Mouse (Mus musculus): ENCODE results near the gene Upp2. TPM values are rescaled to one million over a fixed set of nuclear protein-coding genes. Genes with fewer than 3 reads are reported as not detected.
A peak's percentile ranks its signal among the peaks of the same experiment; 100 is the strongest.

Upp2 gene
- polyA plus RNA-seq, 1 experiment from 2014 or later: 11.7 TPM

- no peak overlapping the region for H3K4me3 ChIP-seq (replicated peaks; ENCODE audit: low read length)
- 90% methylated on average over 6 of the region's 6 CpGs for WGBS
- no peaks in the 10 kb centered on the region for H3K9me3 ChIP-seq (ENCODE audit: control insufficient read depth, low read length)
- H3K27ac ChIP-seq (ENCODE audit: low read length): no peak overlapping the region
- ATAC-seq: no peak
- H3K4me2 ChIP-seq (ENCODE audit: low read length): no peak overlapping the region
- no peaks in the 10 kb centered on the region for H3K27me3 ChIP-seq (replicated peaks; ENCODE audit: control insufficient read depth, insufficient read depth, low read length)
- H3K36me3 ChIP-seq (ENCODE audit: control insufficient read depth, insufficient read depth): no peaks in the 10 kb centered on the region
- no peak overlapping the region for H3K9ac ChIP-seq (replicated peaks; ENCODE audit: low read depth, low read length)
- H3K4me1 ChIP-seq (replicated peaks; ENCODE audit: control insufficient read depth, insufficient read depth, low read length): no peaks in the 10 kb centered on the region
These were observed 136.1 kb downstream of the Upp2 start for GRCm38 (mm10) chr2:58703226-58703625.

- ATAC-seq: no peak
- no peaks in the 10 kb centered on the region for H3K36me3 ChIP-seq (ENCODE audit: control insufficient read depth, insufficient read depth)
- no peaks in the 10 kb centered on the region for H3K9me3 ChIP-seq (ENCODE audit: control insufficient read depth, low read length)
- H3K4me3 ChIP-seq (replicated peaks; ENCODE audit: low read length): no peak overlapping the region
- no peak overlapping the region for H3K27ac ChIP-seq (ENCODE audit: low read length)
- 86% methylated on average over 6 of the region's 6 CpGs for WGBS
- no peak overlapping the region for H3K4me2 ChIP-seq (ENCODE audit: low read length)
- H3K4me1 ChIP-seq (replicated peaks; ENCODE audit: control insufficient read depth, insufficient read depth, low read length): no peaks in the 10 kb centered on the region
- H3K9ac ChIP-seq (replicated peaks; ENCODE audit: low read depth, low read length): no peak overlapping the region
- H3K27me3 ChIP-seq (replicated peaks; ENCODE audit: control insufficient read depth, insufficient read depth, low read length): no peaks in the 10 kb centered on the region
These were observed 136.5 kb downstream of the Upp2 start for GRCm38 (mm10) chr2:58703646-58704045.

DNA sequence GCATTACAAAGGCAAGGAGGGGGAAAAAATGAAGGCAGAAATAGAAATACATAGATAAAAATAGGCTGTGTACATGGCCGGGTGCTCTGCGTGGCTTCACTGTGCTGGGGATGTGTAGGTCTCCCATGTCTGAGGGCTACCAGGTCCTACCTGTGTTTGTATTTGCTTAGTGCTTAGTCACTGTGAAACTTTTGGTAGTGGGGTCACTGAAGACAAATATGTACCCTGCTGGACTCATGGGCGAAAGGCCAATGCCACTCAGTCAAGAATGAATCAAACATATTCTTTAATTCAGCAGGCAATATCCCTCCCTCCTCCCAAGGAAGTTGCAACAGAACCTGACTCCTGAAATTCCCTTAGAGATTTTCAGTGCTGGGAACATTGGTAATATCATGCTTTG is 137.5 kb downstream of the Upp2 start:
- 92% methylated on average over 3 of the region's 3 CpGs for WGBS
- Histone ChIP-seq H3K4me1 (replicated peaks; ENCODE audit: control insufficient read depth, insufficient read depth, low read length) (no peaks in the 10 kb centered on the region), H3K36me3 (ENCODE audit: control insufficient read depth, insufficient read depth) (no peaks in the 10 kb centered on the region), H3K4me2 (ENCODE audit: low read length) (no peak overlapping the region), H3K9ac (replicated peaks; ENCODE audit: low read depth, low read length) (no peak overlapping the region), H3K27me3 (replicated peaks; ENCODE audit: control insufficient read depth, insufficient read depth, low read length) (no peaks in the 10 kb centered on the region), H3K4me3 (replicated peaks; ENCODE audit: low read length) (no peak overlapping the region), H3K9me3 (ENCODE audit: control insufficient read depth, low read length) (no peaks in the 10 kb centered on the region), H3K27ac (ENCODE audit: low read length) (no peak overlapping the region)
- no peak for ATAC-seq

- H3K27me3 ChIP-seq (replicated peaks; ENCODE audit: control insufficient read depth, insufficient read depth, low read length): no peaks in the 10 kb centered on the region
- no peak overlapping the region for H3K27ac ChIP-seq (ENCODE audit: low read length)
- ATAC-seq: no peak
- H3K9ac ChIP-seq (replicated peaks; ENCODE audit: low read depth, low read length): no peak overlapping the region
- H3K36me3 ChIP-seq (ENCODE audit: control insufficient read depth, insufficient read depth): no peaks in the 10 kb centered on the region
- H3K4me1 ChIP-seq (replicated peaks; ENCODE audit: control insufficient read depth, insufficient read depth, low read length): 0 out of 2 replicates have a peak, but pooled peaks cover 2% of the 10 kb centered on the region
- WGBS: 89% methylated on average over 3 of the region's 3 CpGs
- no peak overlapping the region for H3K4me2 ChIP-seq (ENCODE audit: low read length)
- H3K4me3 ChIP-seq (replicated peaks; ENCODE audit: low read length): no peak overlapping the region
- H3K9me3 ChIP-seq (ENCODE audit: control insufficient read depth, low read length): no peaks in the 10 kb centered on the region
These were observed 140.6 kb downstream of the Upp2 start for GRCm38 (mm10) chr2:58707676-58708075.

- no peak overlapping the region for H3K4me3 ChIP-seq (replicated peaks; ENCODE audit: low read length)
- H3K4me2 ChIP-seq (ENCODE audit: low read length): no peak overlapping the region
- no peaks in the 10 kb centered on the region for H3K9me3 ChIP-seq (ENCODE audit: control insufficient read depth, low read length)
- H3K27me3 ChIP-seq (replicated peaks; ENCODE audit: control insufficient read depth, insufficient read depth, low read length): no peaks in the 10 kb centered on the region
- no peak overlapping the region for H3K27ac ChIP-seq (ENCODE audit: low read length)
- no peak overlapping the region for H3K9ac ChIP-seq (replicated peaks; ENCODE audit: low read depth, low read length)
- 0 out of 2 replicates have a peak, but pooled peaks cover 2% of the 10 kb centered on the region for H3K4me1 ChIP-seq (replicated peaks; ENCODE audit: control insufficient read depth, insufficient read depth, low read length)
- no peaks in the 10 kb centered on the region for H3K36me3 ChIP-seq (ENCODE audit: control insufficient read depth, insufficient read depth)
- no peak for ATAC-seq
- 81% methylated on average over 5 of the region's 5 CpGs for WGBS
These were observed 143.1 kb downstream of the Upp2 start for GRCm38 (mm10) chr2:58710234-58710633.

GRCm38 (mm10) chr2:58711049-58711448 is 144.0 kb downstream of the Upp2 start:
- no peak overlapping the region for H3K4me3 ChIP-seq (replicated peaks; ENCODE audit: low read length)
- H3K9ac ChIP-seq (replicated peaks; ENCODE audit: low read depth, low read length): no peak overlapping the region
- no peak overlapping the region for H3K4me2 ChIP-seq (ENCODE audit: low read length)
- H3K27me3 ChIP-seq (replicated peaks; ENCODE audit: control insufficient read depth, insufficient read depth, low read length): no peaks in the 10 kb centered on the region
- 96% methylated on average over 4 of the region's 4 CpGs for WGBS
- ATAC-seq: no peak
- 0 out of 2 replicates have a peak, but pooled peaks cover 2% of the 10 kb centered on the region for H3K4me1 ChIP-seq (replicated peaks; ENCODE audit: control insufficient read depth, insufficient read depth, low read length)
- no peaks in the 10 kb centered on the region for H3K9me3 ChIP-seq (ENCODE audit: control insufficient read depth, low read length)
- H3K27ac ChIP-seq (ENCODE audit: low read length): no peak overlapping the region
- H3K36me3 ChIP-seq (ENCODE audit: control insufficient read depth, insufficient read depth): no peaks in the 10 kb centered on the region

GRCm38 (mm10) chr2:58711491-58711890 is 144.4 kb downstream of the Upp2 start:
- no peak for ATAC-seq
- Histone ChIP-seq H3K27me3 (replicated peaks; ENCODE audit: control insufficient read depth, insufficient read depth, low read length) (no peaks in the 10 kb centered on the region), H3K4me1 (replicated peaks; ENCODE audit: control insufficient read depth, insufficient read depth, low read length) (0 out of 2 replicates have a peak, but pooled peaks cover 2% of the 10 kb centered on the region), H3K9ac (replicated peaks; ENCODE audit: low read depth, low read length) (no peak overlapping the region), H3K9me3 (ENCODE audit: control insufficient read depth, low read length) (no peaks in the 10 kb centered on the region), H3K4me3 (replicated peaks; ENCODE audit: low read length) (no peak overlapping the region), H3K4me2 (ENCODE audit: low read length) (no peak overlapping the region), H3K36me3 (ENCODE audit: control insufficient read depth, insufficient read depth) (no peaks in the 10 kb centered on the region), H3K27ac (ENCODE audit: low read length) (no peak overlapping the region)
- WGBS: 66% methylated on average over 2 of the region's 2 CpGs

DNA sequence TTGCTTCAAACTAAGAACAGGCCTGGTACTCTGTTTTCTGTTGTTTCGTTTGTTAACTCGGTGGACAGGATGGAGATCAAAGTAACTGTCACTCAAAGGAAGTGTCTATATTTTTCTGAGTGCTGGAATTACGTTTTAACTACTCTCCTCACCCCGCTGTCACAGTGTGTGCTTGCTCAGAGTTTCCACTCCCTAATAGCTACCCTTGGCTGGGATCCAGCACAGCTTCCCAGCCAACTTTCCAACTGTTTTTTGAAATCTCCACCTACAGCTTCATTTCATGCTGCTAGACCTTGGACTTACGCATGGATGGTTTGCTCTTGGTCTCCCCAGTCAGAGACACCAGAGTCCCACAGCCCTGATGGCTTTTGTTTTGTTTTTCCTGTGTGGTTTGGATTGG is 144.8 kb downstream of the Upp2 start:
- Histone ChIP-seq H3K9me3 (ENCODE audit: control insufficient read depth, low read length) (no peaks in the 10 kb centered on the region), H3K4me3 (replicated peaks; ENCODE audit: low read length) (no peak overlapping the region), H3K4me1 (replicated peaks; ENCODE audit: control insufficient read depth, insufficient read depth, low read length) (0 out of 2 replicates have a peak, but pooled peaks cover 2% of the 10 kb centered on the region), H3K27ac (ENCODE audit: low read length) (no peak overlapping the region), H3K9ac (replicated peaks; ENCODE audit: low read depth, low read length) (no peak overlapping the region), H3K36me3 (ENCODE audit: control insufficient read depth, insufficient read depth) (no peaks in the 10 kb centered on the region), H3K27me3 (replicated peaks; ENCODE audit: control insufficient read depth, insufficient read depth, low read length) (no peaks in the 10 kb centered on the region), H3K4me2 (ENCODE audit: low read length) (no peak overlapping the region)
- 29% methylated on average over 5 of the region's 5 CpGs for WGBS
- ATAC-seq: peak; percentile 36; the same call in 1 of the 2 replicates

DNA sequence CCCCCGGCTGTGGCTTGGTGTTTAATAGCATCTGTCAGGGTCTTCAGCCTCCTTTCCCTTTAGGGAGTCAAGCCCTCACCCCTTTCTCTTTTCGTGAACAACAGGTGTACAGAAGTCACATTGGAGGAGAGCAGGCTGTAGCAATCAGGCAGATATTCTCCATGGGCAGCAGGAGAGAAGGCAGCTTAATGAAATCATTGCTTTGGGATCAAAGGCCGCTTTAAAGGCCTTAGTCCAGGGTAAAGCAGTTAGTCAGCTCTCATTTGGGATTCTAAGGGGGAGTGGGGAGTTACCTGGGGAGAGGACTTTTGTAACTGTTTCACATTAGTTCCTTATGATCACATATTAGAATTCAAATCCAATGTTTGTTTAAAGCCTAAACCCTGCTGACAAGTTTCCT is 150.8 kb downstream of the Upp2 start:
- Histone ChIP-seq H3K4me2 (ENCODE audit: low read length) (no peak overlapping the region), H3K9me3 (ENCODE audit: control insufficient read depth, low read length) (peaks cover 5% of the 10 kb centered on the region), H3K36me3 (ENCODE audit: control insufficient read depth, insufficient read depth) (no peaks in the 10 kb centered on the region), H3K27me3 (replicated peaks; ENCODE audit: control insufficient read depth, insufficient read depth, low read length) (no peaks in the 10 kb centered on the region), H3K9ac (replicated peaks; ENCODE audit: low read depth, low read length) (no peak overlapping the region), H3K4me1 (replicated peaks; ENCODE audit: control insufficient read depth, insufficient read depth, low read length) (no peaks in the 10 kb centered on the region), H3K27ac (ENCODE audit: low read length) (no peak overlapping the region), H3K4me3 (replicated peaks; ENCODE audit: low read length) (no peak overlapping the region)
- 39% methylated on average over 3 of the region's 3 CpGs for WGBS
- no peak for ATAC-seq

DNA sequence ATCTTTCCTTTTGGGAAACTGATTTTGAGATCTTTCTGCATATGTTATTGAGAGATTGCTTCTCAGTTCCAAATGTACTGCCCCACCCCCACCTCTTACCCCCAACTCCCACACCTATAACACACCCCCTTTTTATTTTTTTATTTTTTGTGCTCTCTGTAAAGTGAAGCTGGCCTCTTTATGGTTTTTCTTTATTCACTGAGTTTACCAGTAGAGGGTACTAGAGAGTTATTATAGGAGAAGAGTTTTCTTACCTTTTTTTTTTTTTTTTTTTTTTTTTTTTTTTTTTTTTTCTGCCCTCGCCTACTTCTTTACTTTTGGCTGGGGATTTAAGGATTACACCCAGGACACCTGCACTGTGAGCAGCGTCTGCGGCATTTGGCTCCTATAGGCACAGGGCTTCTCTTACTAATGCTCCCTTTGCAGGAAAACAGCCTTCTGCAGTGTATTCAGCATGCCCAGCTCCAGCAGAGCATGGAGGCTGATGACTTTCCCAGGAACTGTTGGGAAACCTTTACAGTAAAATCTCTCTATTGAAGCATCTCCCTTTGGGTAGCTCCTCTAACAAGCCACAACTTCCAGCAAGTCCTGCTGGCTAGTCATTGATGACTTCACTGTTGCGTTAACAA is 170.2 kb downstream of the Upp2 start:
- Histone ChIP-seq H3K27ac (ENCODE audit: low read length) (no peak overlapping the region), H3K4me3 (replicated peaks; ENCODE audit: low read length) (no peak overlapping the region), H3K36me3 (ENCODE audit: control insufficient read depth, insufficient read depth) (no peaks in the 10 kb centered on the region), H3K4me1 (replicated peaks; ENCODE audit: control insufficient read depth, insufficient read depth, low read length) (no peaks in the 10 kb centered on the region), H3K9me3 (ENCODE audit: control insufficient read depth, low read length) (no peaks in the 10 kb centered on the region), H3K27me3 (replicated peaks; ENCODE audit: control insufficient read depth, insufficient read depth, low read length) (no peaks in the 10 kb centered on the region), H3K9ac (replicated peaks; ENCODE audit: low read depth, low read length) (no peak overlapping the region), H3K4me2 (ENCODE audit: low read length) (no peak overlapping the region)
- 22% methylated on average over 4 of the region's 4 CpGs for WGBS
- ATAC-seq: no peak

Measured in forebrain, embryonic 16.5 days (tissue).